Mouse (Mus musculus) liver, embryonic 14.5 days (tissue): ENCODE results near the gene Slc8b1.

ENCODE experiments used
- CTCF ChIP-seq: IDR thresholded peaks from 2 replicates; pipeline ENCODE4 v1.5.1; 2016; ENCODE audit warnings: antibody characterized with exemption, low read depth, control low read depth
- EP300 ChIP-seq: IDR thresholded peaks from 2 replicates; pipeline ENCODE4 v1.6.1; 2016; ENCODE audit warnings: antibody characterized with exemption, low read depth

- TF ChIP-seq CTCF = no peak
- TF ChIP-seq EP300 = no peak
Observed at GRCm38 (mm10) chr5:120483399-120483798, 27.6 kb upstream of the Slc8b1 start.
